Mouse (Mus musculus): ENCODE results near the gene Olfr44. TPM values are rescaled to one million over a fixed set of nuclear protein-coding genes. Genes with fewer than 3 reads are reported as not detected.

Gene Olfr44
- total RNA-seq (2014; rRNA removed) (not detected in 2 replicates), polyA plus RNA-seq (2012; rRNA removed) (not detected in 2 replicates)

DNA sequence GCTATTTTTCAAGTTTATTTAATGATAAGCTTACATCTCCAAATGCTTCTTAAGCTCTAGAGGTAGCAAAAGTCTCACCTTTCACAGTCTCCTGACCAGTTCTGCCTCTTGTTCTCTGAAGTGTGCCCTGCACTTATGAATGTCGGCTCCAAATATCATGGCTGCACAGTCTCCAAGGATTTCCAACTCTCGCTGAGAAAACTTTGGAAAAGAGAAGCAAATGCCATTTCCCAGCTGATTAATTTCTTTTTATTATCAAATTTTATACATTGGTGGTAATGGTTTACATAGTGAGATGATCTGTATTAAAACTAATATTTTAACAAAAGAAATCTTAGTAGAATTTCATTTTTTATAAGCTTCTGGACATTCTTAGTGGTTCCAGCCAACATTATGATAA, at the start of gene Olfr44:
Gene Olfr44 (minus strand): TSS at position 101 of the 400 bp plus-strand sequence.
- Histone ChIP-seq H3K27me3 (ENCODE audit: control insufficient read depth, insufficient read depth, low read length) (no peaks in the 10 kb centered on the region), H3K4me3 (ENCODE audit: insufficient read depth, low read depth, low read length) (no peak within 1 kb of the TSS), H3K36me3 (ENCODE audit: control insufficient read depth, insufficient read depth, low read length) (no peaks in the 10 kb centered on the region), H3K79me2 (ENCODE audit: control insufficient read depth, insufficient read depth, low read length) (no peaks in the 10 kb centered on the region), H3K27ac (replicated peaks; ENCODE audit: insufficient read depth, low read depth, low read length) (no peak within 1 kb of the TSS), H3K4me1 (ENCODE audit: control insufficient read depth, insufficient read depth, low read length) (no peaks in the 10 kb centered on the region), H3K9ac (ENCODE audit: low read depth, low read length) (no peak within 1 kb of the TSS)
- TF ChIP-seq CTCF (IDR thresholded peaks at IDR 0.05; ENCODE audit: low read depth, low read length) (no peak), POLR2A (IDR thresholded peaks at IDR 0.05; ENCODE audit: extremely low read depth, insufficient read depth, low read length) (no peak)
- WGBS: 84% methylated on average over 2 of the region's 2 CpGs
- no peak for DNase-seq (ENCODE audit: extremely low read depth, low read depth, low spot score)

- no peak for DNase-seq (ENCODE audit: extremely low read depth, low read depth, low spot score)
- H3K27ac ChIP-seq (replicated peaks; ENCODE audit: insufficient read depth, low read depth, low read length): no peak overlapping the region
- no peaks in the 10 kb centered on the region for H3K27me3 ChIP-seq (ENCODE audit: control insufficient read depth, insufficient read depth, low read length)
- no peak overlapping the region for H3K4me3 ChIP-seq (ENCODE audit: insufficient read depth, low read depth, low read length)
- 86% methylated on average over 1 of the region's 1 CpGs for WGBS
- H3K36me3 ChIP-seq (ENCODE audit: control insufficient read depth, insufficient read depth, low read length): no peaks in the 10 kb centered on the region
- H3K4me1 ChIP-seq (ENCODE audit: control insufficient read depth, insufficient read depth, low read length): no peaks in the 10 kb centered on the region
- TF ChIP-seq CTCF (IDR thresholded peaks at IDR 0.05; ENCODE audit: low read depth, low read length): no peak
- TF ChIP-seq POLR2A (IDR thresholded peaks at IDR 0.05; ENCODE audit: extremely low read depth, insufficient read depth, low read length): no peak
- no peaks in the 10 kb centered on the region for H3K79me2 ChIP-seq (ENCODE audit: control insufficient read depth, insufficient read depth, low read length)
- no peak overlapping the region for H3K9ac ChIP-seq (ENCODE audit: low read depth, low read length)
Measured at GRCm38 (mm10) chr9:39523616-39524285, 30.0 kb upstream of the Olfr44 start.

GRCm38 (mm10) chr9:39518595-39518994, 24.8 kb upstream of the Olfr44 start:
- no peaks in the 10 kb centered on the region for H3K36me3 ChIP-seq (ENCODE audit: control insufficient read depth, insufficient read depth, low read length)
- H3K79me2 ChIP-seq (ENCODE audit: control insufficient read depth, insufficient read depth, low read length): no peaks in the 10 kb centered on the region
- TF ChIP-seq CTCF (IDR thresholded peaks at IDR 0.05; ENCODE audit: low read depth, low read length) (no peak), POLR2A (IDR thresholded peaks at IDR 0.05; ENCODE audit: extremely low read depth, insufficient read depth, low read length) (no peak)
- H3K9ac ChIP-seq (ENCODE audit: low read depth, low read length): no peak overlapping the region
- no peak overlapping the region for H3K4me3 ChIP-seq (ENCODE audit: insufficient read depth, low read depth, low read length)
- DNase-seq (ENCODE audit: extremely low read depth, low read depth, low spot score): no peak
- H3K27me3 ChIP-seq (ENCODE audit: control insufficient read depth, insufficient read depth, low read length): no peaks in the 10 kb centered on the region
- H3K27ac ChIP-seq (replicated peaks; ENCODE audit: insufficient read depth, low read depth, low read length): no peak overlapping the region
- no peaks in the 10 kb centered on the region for H3K4me1 ChIP-seq (ENCODE audit: control insufficient read depth, insufficient read depth, low read length)

DNA sequence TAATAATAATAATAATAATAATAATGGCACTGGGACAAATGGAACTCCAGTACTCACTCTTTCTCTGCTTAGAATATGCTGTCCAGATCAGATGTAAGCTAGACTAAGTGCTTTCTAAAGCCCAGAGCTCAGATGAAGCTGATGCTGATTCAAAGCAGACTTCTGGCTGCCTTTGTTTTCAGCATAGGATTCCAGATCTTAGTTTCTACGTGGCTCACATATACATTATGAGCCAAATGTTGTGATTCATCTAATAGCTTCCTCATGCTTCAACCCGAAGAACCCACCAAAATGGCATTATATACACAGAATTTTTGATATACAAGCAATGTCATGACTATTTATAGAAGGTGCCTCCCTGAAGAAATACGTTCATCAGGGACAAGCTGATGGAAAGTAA, 21.7 kb upstream of the Olfr44 start, which contains the start of gene Olfr957:
Gene Olfr957 (minus strand): TSS at position 279 of the 400 bp plus-strand sequence.
- WGBS: 69% methylated on average over 3 of the region's 3 CpGs
- TF ChIP-seq POLR2A (IDR thresholded peaks at IDR 0.05; ENCODE audit: extremely low read depth, insufficient read depth, low read length) (no peak), CTCF (IDR thresholded peaks at IDR 0.05; ENCODE audit: low read depth, low read length) (no peak)
- DNase-seq (ENCODE audit: extremely low read depth, low read depth, low spot score): no peak
- no peak within 1 kb of the TSS for H3K27ac ChIP-seq (replicated peaks; ENCODE audit: insufficient read depth, low read depth, low read length)
- H3K27me3 ChIP-seq (ENCODE audit: control insufficient read depth, insufficient read depth, low read length): no peaks in the 10 kb centered on the region
- no peak within 1 kb of the TSS for H3K4me3 ChIP-seq (ENCODE audit: insufficient read depth, low read depth, low read length)
- H3K79me2 ChIP-seq (ENCODE audit: control insufficient read depth, insufficient read depth, low read length): no peaks in the 10 kb centered on the region
- no peaks in the 10 kb centered on the region for H3K4me1 ChIP-seq (ENCODE audit: control insufficient read depth, insufficient read depth, low read length)
- H3K9ac ChIP-seq (ENCODE audit: low read depth, low read length): no peak within 1 kb of the TSS
- H3K36me3 ChIP-seq (ENCODE audit: control insufficient read depth, insufficient read depth, low read length): no peaks in the 10 kb centered on the region

GRCm38 (mm10) chr9:39509412-39509811, 15.6 kb upstream of the Olfr44 start:
- H3K27me3 ChIP-seq (ENCODE audit: control insufficient read depth, insufficient read depth, low read length): no peaks in the 10 kb centered on the region
- no peak for DNase-seq (ENCODE audit: extremely low read depth, low read depth, low spot score)
- no peaks in the 10 kb centered on the region for H3K36me3 ChIP-seq (ENCODE audit: control insufficient read depth, insufficient read depth, low read length)
- WGBS: 78% methylated on average over 9 of the region's 9 CpGs
- H3K27ac ChIP-seq (replicated peaks; ENCODE audit: insufficient read depth, low read depth, low read length): no peak overlapping the region
- TF ChIP-seq POLR2A (IDR thresholded peaks at IDR 0.05; ENCODE audit: extremely low read depth, insufficient read depth, low read length) (no peak), CTCF (IDR thresholded peaks at IDR 0.05; ENCODE audit: low read depth, low read length) (no peak)
- H3K79me2 ChIP-seq (ENCODE audit: control insufficient read depth, insufficient read depth, low read length): no peaks in the 10 kb centered on the region
- H3K4me1 ChIP-seq (ENCODE audit: control insufficient read depth, insufficient read depth, low read length): no peaks in the 10 kb centered on the region
- H3K4me3 ChIP-seq (ENCODE audit: insufficient read depth, low read depth, low read length): no peak overlapping the region
- no peak overlapping the region for H3K9ac ChIP-seq (ENCODE audit: low read depth, low read length)

DNA sequence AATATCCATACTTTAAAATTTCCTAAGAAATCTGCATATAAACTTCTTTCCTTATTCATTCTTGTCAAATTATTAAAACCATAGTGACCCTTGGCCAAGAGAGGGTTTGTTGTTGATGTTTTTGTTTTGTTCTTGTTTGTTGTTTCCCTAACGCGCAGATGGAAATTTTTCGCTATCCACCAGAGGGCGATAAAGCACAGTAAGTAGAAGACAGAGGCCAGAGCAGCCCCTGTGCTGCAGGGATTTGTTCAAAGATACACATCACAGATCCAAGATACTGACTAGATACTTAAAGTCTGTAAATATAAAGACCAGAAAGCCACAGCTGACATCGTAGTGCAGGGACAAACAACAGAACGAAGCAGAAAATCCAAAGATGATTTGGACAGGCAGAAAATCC, 15.2 kb upstream of the Olfr44 start:
- Histone ChIP-seq H3K36me3 (ENCODE audit: control insufficient read depth, insufficient read depth, low read length) (no peaks in the 10 kb centered on the region), H3K4me1 (ENCODE audit: control insufficient read depth, insufficient read depth, low read length) (no peaks in the 10 kb centered on the region), H3K9ac (ENCODE audit: low read depth, low read length) (no peak overlapping the region), H3K79me2 (ENCODE audit: control insufficient read depth, insufficient read depth, low read length) (no peaks in the 10 kb centered on the region), H3K27ac (replicated peaks; ENCODE audit: insufficient read depth, low read depth, low read length) (no peak overlapping the region), H3K27me3 (ENCODE audit: control insufficient read depth, insufficient read depth, low read length) (no peaks in the 10 kb centered on the region), H3K4me3 (ENCODE audit: insufficient read depth, low read depth, low read length) (no peak overlapping the region)
- peak; percentile 4 for DNase-seq (ENCODE audit: extremely low read depth, low read depth, low spot score)
- 6% methylated on average over 6 of the region's 6 CpGs for WGBS
- TF ChIP-seq CTCF (IDR thresholded peaks at IDR 0.05; ENCODE audit: low read depth, low read length): 0 out of 2 replicates have a peak, but pooled peaks have one; percentile 6
- TF ChIP-seq POLR2A (IDR thresholded peaks at IDR 0.05; ENCODE audit: extremely low read depth, insufficient read depth, low read length): no peak
